8 mouse cellular contexts compared by ENCODE assay signal in the genomic region with DNA sequence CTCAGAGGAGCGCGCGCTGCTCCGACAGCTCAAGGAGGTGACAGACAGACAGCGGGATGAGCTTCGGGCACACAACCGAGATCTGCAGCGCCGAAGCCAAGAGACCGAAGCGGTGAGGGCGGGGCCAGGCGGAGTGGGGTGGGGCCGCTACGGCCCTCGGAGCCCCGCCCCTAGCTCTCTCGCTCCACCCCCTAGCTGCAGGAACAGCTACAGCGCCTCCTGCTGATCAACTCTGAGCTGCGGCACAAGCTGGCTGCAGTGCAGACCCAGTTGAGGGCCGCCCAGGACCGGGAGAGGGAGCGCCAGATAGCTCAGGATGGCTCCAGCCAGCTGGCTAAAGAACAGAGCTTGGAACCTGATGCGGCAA. TPM values are rescaled to one million over a fixed set of nuclear protein-coding genes. Genes with fewer than 3 reads are reported as not detected.
A peak's percentile ranks its signal among the peaks of the same experiment; 100 is the strongest.
DNase-seq lines count a peak whose midpoint lies in the region; ATAC-seq and TF ChIP-seq lines count a peak whose summit lies in the region.

No protein-coding gene starts in this region.

- under 1% methylated on average over 24 of the region's 24 CpGs for WGBS in cerebellum, adult 2 months
- 1% methylated on average over 24 of the region's 24 CpGs for WGBS in lung, embryonic 15.5 days
- WGBS in olfactory bulb, adult 2 months = 1% methylated on average over 24 of the region's 24 CpGs

- peak in 2 of 3 experiments; percentile 53 to 78; a peak in 5 of 6 replicates for TF ChIP-seq CTCF in MEL (IDR thresholded peaks at IDR 0.05 in 2 of 3, conservative IDR thresholded peaks at IDR 0.05 in 1 of 3; ENCODE audit: control insufficient read depth in 1 of 3, insufficient read depth in 1 of 3, low read depth in 2 of 3, low read length in 3 of 3, poor library complexity in 1 of 3, severe bottlenecking in 1 of 3)
- TF ChIP-seq CTCF in cerebellum, adult 2 months (IDR thresholded peaks at IDR 0.05; ENCODE audit: borderline replicate concordance, insufficient read depth, low read depth, low read length) = peak; percentile 81
- peak; percentile 92 for TF ChIP-seq CTCF in olfactory bulb, adult 2 months (IDR thresholded peaks at IDR 0.05; ENCODE audit: insufficient read depth, low read depth, low read length)

- no peaks in the 10 kb centered on the region for H3K27me3 ChIP-seq in MEL (ENCODE audit: control insufficient read depth in 1 of 2, insufficient read depth in 2 of 2, low read length in 2 of 2)
- no peaks in the 10 kb centered on the region for H3K27me3 ChIP-seq in cerebellum, adult 2 months (ENCODE audit: control insufficient read depth, insufficient read depth, low read length)
- H3K27me3 ChIP-seq in lung, embryonic 15.5 days = no peaks in the 10 kb centered on the region

- ATAC-seq in hematopoietic stem cell, adult 5-6 weeks (replicated peaks in 1 of 2; ENCODE audit: insufficient read depth in 1 of 2, low FRiP score in 2 of 2, low TSS enrichment in 1 of 2, low read depth in 1 of 2, poor library complexity in 2 of 2, severe bottlenecking in 2 of 2) = peak; percentile 71 to 85
- ATAC-seq in lung, embryonic 15.5 days (ENCODE audit: borderline replicate concordance, extremely low read depth, low FRiP score, low TSS enrichment) = peak; percentile 83

- TF ChIP-seq EP300 in MEL (IDR thresholded peaks at IDR 0.05; ENCODE audit: low read depth in 1 of 2, low read length in 2 of 2) = no peak

- no peak overlapping the region for H3K27ac ChIP-seq in MEL (ENCODE audit: control insufficient read depth, low read depth, low read length)
- H3K27ac ChIP-seq in cerebellum, adult 2 months (ENCODE audit: insufficient read depth, low read length) = peak overlapping the region; percentile 30
- H3K27ac ChIP-seq in lung, embryonic 15.5 days = peak overlapping the region; percentile 79
- peak overlapping the region; percentile 54; the same call in 1 of the 2 replicates for H3K27ac ChIP-seq in olfactory bulb, adult 2 months (ENCODE audit: insufficient read depth, low read depth, low read length)

- H3K4me3 ChIP-seq in MEL (ENCODE audit: control insufficient read depth in 1 of 2, insufficient read depth in 1 of 2, low read depth in 2 of 2, low read length in 2 of 2) = no peak overlapping the region
- H3K4me3 ChIP-seq in cerebellum, adult 2 months (replicated peaks; ENCODE audit: insufficient read depth, low read depth, low read length) = peak overlapping the region; percentile 62
- H3K4me3 ChIP-seq in lung, embryonic 15.5 days = peak overlapping the region; percentile 49
- peak overlapping the region; percentile 74 for H3K4me3 ChIP-seq in olfactory bulb, adult 2 months (ENCODE audit: insufficient read depth, low read depth, low read length)

- no peak for TF ChIP-seq RAD21 in MEL (IDR thresholded peaks at IDR 0.05; ENCODE audit: low read depth, low read length)

- DNase-seq in MEL (ENCODE audit: low read depth, low spot score) = peak; percentile 51
- DNase-seq in cerebellum, adult 2 months = peak; percentile 92 to 94
- peak; percentile 94 for DNase-seq in forelimb bud, embryonic 11.5 days (ENCODE audit: low read depth, low spot score)
- DNase-seq in layer of hippocampus, adult 9-10 months (ENCODE audit: low spot score) = peak; percentile 58
- DNase-seq in thymus, adult 18-20 months = peak; percentile 76 to 81

- no peaks in the 10 kb centered on the region for H3K9me3 ChIP-seq in MEL (replicated peaks; ENCODE audit: insufficient read depth, low read length)
- H3K9me3 ChIP-seq in lung, embryonic 15.5 days = no peaks in the 10 kb centered on the region

- TF ChIP-seq POLR2A in MEL (IDR thresholded peaks at IDR 0.05; ENCODE audit: control insufficient read depth in 1 of 2, insufficient read depth in 1 of 2, low read depth in 1 of 2, low read length in 2 of 2, poor library complexity in 1 of 2) = no peak
- 0 out of 2 replicates have a peak, but pooled peaks have one; percentile 41 for TF ChIP-seq POLR2A in cerebellum, adult 2 months (IDR thresholded peaks at IDR 0.05; ENCODE audit: borderline replicate concordance, insufficient read depth, low read length)
- 0 out of 2 replicates have a peak, but pooled peaks have one; percentile 18 for TF ChIP-seq POLR2A in olfactory bulb, adult 2 months (IDR thresholded peaks at IDR 0.05; ENCODE audit: insufficient read depth, low read depth, low read length)

- no peaks in the 10 kb centered on the region for H3K79me2 ChIP-seq in MEL (ENCODE audit: control insufficient read depth, insufficient read depth, low read length, poor library complexity)

- peaks cover 0 to 29% of the 10 kb centered on the region in 2 experiments; a peak in 2 of 4 replicates for H3K36me3 ChIP-seq in MEL (ENCODE audit: control insufficient read depth in 1 of 2, insufficient read depth in 2 of 2, low read length in 2 of 2)
- peaks cover 39% of the 10 kb centered on the region for H3K36me3 ChIP-seq in lung, embryonic 15.5 days

- no peak overlapping the region for H3K9ac ChIP-seq in MEL (ENCODE audit: control insufficient read depth, low read depth, low read length, poor library complexity, severe bottlenecking)
- peak overlapping the region; percentile 58 for H3K9ac ChIP-seq in lung, embryonic 15.5 days

- H3K4me1 ChIP-seq in MEL (ENCODE audit: control insufficient read depth in 1 of 2, insufficient read depth in 2 of 2, low read length in 2 of 2) = no peaks in the 10 kb centered on the region
- H3K4me1 ChIP-seq in cerebellum, adult 2 months (ENCODE audit: control insufficient read depth, insufficient read depth, low read length) = peaks cover 4% of the 10 kb centered on the region; the same call in 1 of the 2 replicates
- H3K4me1 ChIP-seq in lung, embryonic 15.5 days = peaks cover 23% of the 10 kb centered on the region
- peaks cover 15% of the 10 kb centered on the region for H3K4me1 ChIP-seq in olfactory bulb, adult 2 months (ENCODE audit: control insufficient read depth, insufficient read depth, low read length)

- H3K4me2 ChIP-seq in lung, embryonic 15.5 days = peak overlapping the region; percentile 95

TF ChIP-seq in MEL, 35 proteins besides CTCF, POLR2A, EP300 and RAD21:
- TF ChIP-seq MYB (IDR thresholded peaks at IDR 0.05; ENCODE audit: low read depth, low read length) (no peak), ZMIZ1 (IDR thresholded peaks at IDR 0.05; ENCODE audit: low read depth, low read length) (no peak), MEF2A (IDR thresholded peaks at IDR 0.05; ENCODE audit: extremely low read depth, insufficient replicate concordance, low read depth, low read length, poor library complexity, severe bottlenecking) (no peak), SMC3 (IDR thresholded peaks at IDR 0.05; ENCODE audit: low read depth, low read length) (peak; percentile 40; the same call in 1 of the 2 replicates), POLR2AphosphoS5 (IDR thresholded peaks at IDR 0.05; ENCODE audit: borderline replicate concordance, low read depth, low read length) (no peak), HCFC1 (IDR thresholded peaks at IDR 0.05; ENCODE audit: low read depth, low read length) (no peak), ETS1 (IDR thresholded peaks at IDR 0.05; ENCODE audit: low read depth, low read length) (no peak)

RNA-seq across cellular contexts. Expression of gene Rilp, which starts 0.7 kb away (rescaled TPM):
- 0.16 and 0.19 TPM in 2 replicates for total RNA-seq in MEL (2012; rRNA removed)
- under 1 TPM in 1 of 2 experiments, not detected in 1; 0.65 TPM for polyA plus RNA-seq in MEL (2012; ENCODE audit: insufficient read depth in 1 of 2, insufficient read length in 2 of 2, low read depth in 1 of 2, low replicate concordance in 2 of 2, missing spikeins in 1 of 2)
- polyA plus RNA-seq in cerebellum, adult 2 months (2012; rRNA removed) = 5.4 and 5.7 TPM in 2 replicates
- total RNA-seq in hematopoietic stem cell, adult 5-6 weeks (2017) = 0.75 TPM in 1 of 2 replicates, not detected in the other
- 0.66 and 0.83 TPM in 2 replicates for polyA plus RNA-seq in lung, embryonic 15.5 days (2015; fragmentation: Nextera tagmentation; extraction: Ambion mirVana)
- not detected in 2 replicates for polyA plus RNA-seq in olfactory bulb, adult 2 months (2012; ENCODE audit: insufficient read depth, insufficient read length, low replicate concordance, missing spikeins)

RNA-seq across cellular contexts. Expression of gene Scarf1, which starts 2.7 kb away (rescaled TPM):
- 0.10 and 0.15 TPM in 2 replicates for total RNA-seq in MEL (2012; rRNA removed)
- polyA plus RNA-seq in MEL (2012; ENCODE audit: insufficient read depth in 1 of 2, insufficient read length in 2 of 2, low read depth in 1 of 2, low replicate concordance in 2 of 2, missing spikeins in 1 of 2) = under 1 TPM in 1 of 2 experiments, not detected in 1; 0.28 TPM
- polyA plus RNA-seq in cerebellum, adult 2 months (2012; rRNA removed) = 3.3 and 3.4 TPM in 2 replicates
- total RNA-seq in hematopoietic stem cell, adult 5-6 weeks (2017) = 12.2 and 17.8 TPM in 2 replicates
- polyA plus RNA-seq in lung, embryonic 15.5 days (2015; fragmentation: Nextera tagmentation; extraction: Ambion mirVana) = 16.2 and 16.3 TPM in 2 replicates
- polyA plus RNA-seq in olfactory bulb, adult 2 months (2012; ENCODE audit: insufficient read depth, insufficient read length, low replicate concordance, missing spikeins) = not detected in 2 replicates

RNA-seq across cellular contexts. Expression of gene Slc43a2, which starts 20.9 kb away (rescaled TPM):
- total RNA-seq in MEL (2012; rRNA removed) = 4.9 and 5.9 TPM in 2 replicates
- polyA plus RNA-seq in MEL (2012; ENCODE audit: insufficient read depth in 1 of 2, insufficient read length in 2 of 2, low read depth in 1 of 2, low replicate concordance in 2 of 2, missing spikeins in 1 of 2) = 1 to 10 TPM in 1 of 2 experiments, not detected in 1; 8.4 TPM
- polyA plus RNA-seq in cerebellum, adult 2 months (2012; rRNA removed) = 57.4 and 67.1 TPM in 2 replicates
- 8.9 and 17.5 TPM in 2 replicates for total RNA-seq in hematopoietic stem cell, adult 5-6 weeks (2017)
- polyA plus RNA-seq in lung, embryonic 15.5 days (2015; fragmentation: Nextera tagmentation; extraction: Ambion mirVana) = 5.6 and 6.9 TPM in 2 replicates
- 363 TPM in 1 of 2 replicates, not detected in the other for polyA plus RNA-seq in olfactory bulb, adult 2 months (2012; ENCODE audit: insufficient read depth, insufficient read length, low replicate concordance, missing spikeins)

RNA-seq across cellular contexts. Expression of gene Prpf8, which starts 24.0 kb away (rescaled TPM):
- 214 and 234 TPM in 2 replicates for total RNA-seq in MEL (2012; rRNA removed)
- 100 to 1,000 TPM; 276 to 644 TPM for polyA plus RNA-seq in MEL (2012; ENCODE audit: insufficient read depth in 1 of 2, insufficient read length in 2 of 2, low read depth in 1 of 2, low replicate concordance in 2 of 2, missing spikeins in 1 of 2)
- 110 and 123 TPM in 2 replicates for polyA plus RNA-seq in cerebellum, adult 2 months (2012; rRNA removed)
- 113 and 126 TPM in 2 replicates for total RNA-seq in hematopoietic stem cell, adult 5-6 weeks (2017)
- polyA plus RNA-seq in lung, embryonic 15.5 days (2015; fragmentation: Nextera tagmentation; extraction: Ambion mirVana) = 56.9 and 57.3 TPM in 2 replicates
- 102 and 148 TPM in 2 replicates for polyA plus RNA-seq in olfactory bulb, adult 2 months (2012; ENCODE audit: insufficient read depth, insufficient read length, low replicate concordance, missing spikeins)

RNA-seq across cellular contexts. Expression of gene Tlcd2, which starts 49.1 kb away (rescaled TPM):
- total RNA-seq in MEL (2012; rRNA removed) = 0.50 and 1.0 TPM in 2 replicates
- polyA plus RNA-seq in MEL (2012; ENCODE audit: insufficient read depth in 1 of 2, insufficient read length in 2 of 2, low read depth in 1 of 2, low replicate concordance in 2 of 2, missing spikeins in 1 of 2) = under 1 TPM in 1 of 2 experiments, not detected in 1; 0.86 TPM
- polyA plus RNA-seq in cerebellum, adult 2 months (2012; rRNA removed) = 0.56 and 0.70 TPM in 2 replicates
- total RNA-seq in hematopoietic stem cell, adult 5-6 weeks (2017) = 24.7 and 33.5 TPM in 2 replicates
- polyA plus RNA-seq in lung, embryonic 15.5 days (2015; fragmentation: Nextera tagmentation; extraction: Ambion mirVana) = 15.9 and 18.0 TPM in 2 replicates
- polyA plus RNA-seq in olfactory bulb, adult 2 months (2012; ENCODE audit: insufficient read depth, insufficient read length, low replicate concordance, missing spikeins) = not detected in 2 replicates

Comparison
In these comparisons a context has a peak if more than half of its experiments do, and no peak if none do; other contexts are left out.
1. H3K4me3 ChIP-seq: peak in cerebellum, adult 2 months (single experiment), lung, embryonic 15.5 days (single experiment) and olfactory bulb, adult 2 months (single experiment); none in MEL (0 of 2).
2. POLR2A ChIP-seq: peak in cerebellum, adult 2 months (single experiment) and olfactory bulb, adult 2 months (single experiment); none in MEL (0 of 2).
3. Peak in every context shown above with its lines, with median percentiles within 50 percentile points of each other: DNase-seq and CTCF ChIP-seq.